Mouse (Mus musculus): ENCODE results near the gene Ncoa5.

DNA sequence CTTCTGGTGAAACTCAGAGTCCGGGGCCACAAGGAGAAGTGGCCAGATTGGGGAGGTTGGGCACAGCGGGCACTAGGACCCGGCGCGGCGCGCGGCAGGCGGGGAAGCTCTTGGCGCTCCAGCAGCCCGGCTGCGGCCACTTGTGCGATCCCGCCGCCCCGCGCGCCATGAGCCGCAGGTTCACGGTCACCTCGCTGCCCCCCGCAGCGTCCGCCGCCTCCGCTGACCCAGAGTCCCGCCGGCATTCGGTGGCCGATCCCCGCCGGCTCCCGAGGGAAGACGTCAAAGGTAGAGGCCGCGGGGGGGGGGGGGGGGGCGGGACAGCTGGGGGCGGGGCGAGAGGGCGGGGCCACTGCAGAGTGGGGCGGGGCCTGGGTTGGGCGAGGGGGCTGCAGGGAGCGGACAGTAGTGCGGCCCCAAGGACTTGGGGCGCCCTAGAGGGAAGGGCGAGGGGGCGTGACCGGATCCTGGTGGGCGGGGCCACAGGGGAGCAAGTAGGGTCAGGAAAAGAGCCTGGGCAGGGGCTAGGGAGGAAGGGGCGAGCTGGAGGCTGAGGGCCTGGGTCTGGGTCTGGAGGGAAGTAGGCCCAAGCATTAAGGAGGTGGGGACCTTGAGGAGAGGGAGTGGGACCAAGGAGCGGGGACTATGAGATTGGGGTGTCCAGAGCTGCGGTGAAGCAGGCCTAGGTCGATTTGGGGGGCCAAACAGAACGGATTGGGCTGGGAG lies 73.8 kb downstream of the Ncoa5 start, which contains the start of gene Slc12a5:
- no peak for TF ChIP-seq CTCF (IDR thresholded peaks at IDR 0.05; ENCODE audit: low read depth)
- no peak for TF ChIP-seq EP300 (IDR thresholded peaks at IDR 0.05; ENCODE audit: low read depth)

Data from liver, postnatal 0 days (tissue).